Mouse (Mus musculus): Measurements from ENCODE around the gene Hic1.

Hic1 gene

GRCm38 (mm10) chr11:75166861-75167642, 2.3 kb downstream of the Hic1 start:
- peak; percentile 27 for DNase-seq

DNA sequence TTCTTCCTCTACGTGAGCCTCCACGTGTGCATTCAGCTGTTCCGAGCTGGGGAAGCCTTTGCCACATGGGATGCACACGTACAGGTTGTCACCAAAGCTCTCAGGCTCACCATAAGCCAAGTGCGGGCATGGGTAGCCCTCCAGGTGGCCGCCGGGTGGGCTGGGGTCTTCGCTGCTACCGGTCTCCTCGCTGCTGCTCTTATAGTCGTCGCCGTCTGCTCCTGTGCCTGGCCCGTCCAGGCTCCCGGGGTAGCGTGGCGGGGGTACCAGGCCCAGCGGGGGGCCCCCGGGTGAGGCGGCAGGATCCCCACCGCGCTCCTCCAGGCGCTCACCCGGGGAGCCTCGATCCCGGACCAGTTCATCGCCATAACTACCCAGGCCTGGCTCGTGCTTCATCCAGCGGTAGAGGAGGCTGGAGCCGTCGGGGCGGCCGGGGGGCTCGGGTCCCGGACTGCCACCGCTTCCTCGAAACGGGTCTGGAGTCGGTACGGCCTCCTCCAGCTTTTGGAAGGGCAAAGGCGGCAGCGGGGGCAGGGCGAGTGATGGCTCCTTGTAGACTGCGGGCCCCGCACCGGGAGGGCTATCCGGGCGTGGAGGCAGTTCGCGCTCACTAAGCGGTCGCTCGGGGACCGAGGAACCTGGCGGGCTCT, 3.0 kb downstream of the Hic1 start:
- DNase-seq = peak; percentile 33

DNA sequence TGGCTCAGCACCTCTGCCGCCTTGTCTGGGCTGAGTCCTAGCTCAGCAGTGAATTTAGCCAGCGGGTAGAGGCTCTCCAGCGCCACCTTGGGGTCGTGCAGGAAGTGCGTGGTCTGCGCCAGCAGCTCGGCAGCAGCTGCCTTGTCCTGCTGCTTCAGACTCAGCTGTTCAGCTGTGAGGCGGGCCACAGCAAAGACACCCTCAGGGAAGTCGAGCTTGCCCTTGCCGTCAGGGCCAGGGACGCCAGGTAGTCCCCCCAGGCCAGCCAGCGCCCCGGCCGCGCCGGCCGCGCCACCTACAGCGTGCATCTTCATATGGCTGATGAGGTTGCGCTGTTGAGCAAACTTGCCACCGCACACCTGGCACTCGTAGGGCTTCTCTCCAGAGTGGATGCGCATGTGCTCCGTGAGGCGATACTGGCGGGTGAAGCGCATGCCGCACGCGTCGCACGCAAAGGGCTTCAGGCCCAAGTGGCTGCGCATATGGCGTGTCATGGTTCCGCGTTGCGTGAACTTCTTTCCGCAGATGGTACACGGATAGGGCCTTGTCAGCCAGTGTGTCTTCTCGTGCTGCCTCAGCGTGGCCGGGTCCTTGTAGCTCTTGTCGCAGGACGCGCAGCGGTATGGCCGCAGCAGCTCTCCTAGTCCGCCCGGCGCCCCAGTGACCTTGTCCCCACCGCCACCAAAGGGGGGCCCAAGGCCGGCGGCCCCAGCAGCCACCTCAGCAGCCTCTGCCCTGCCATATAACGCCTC, 3.7 kb downstream of the Hic1 start:
- DNase-seq = peak; percentile 60

DNA sequence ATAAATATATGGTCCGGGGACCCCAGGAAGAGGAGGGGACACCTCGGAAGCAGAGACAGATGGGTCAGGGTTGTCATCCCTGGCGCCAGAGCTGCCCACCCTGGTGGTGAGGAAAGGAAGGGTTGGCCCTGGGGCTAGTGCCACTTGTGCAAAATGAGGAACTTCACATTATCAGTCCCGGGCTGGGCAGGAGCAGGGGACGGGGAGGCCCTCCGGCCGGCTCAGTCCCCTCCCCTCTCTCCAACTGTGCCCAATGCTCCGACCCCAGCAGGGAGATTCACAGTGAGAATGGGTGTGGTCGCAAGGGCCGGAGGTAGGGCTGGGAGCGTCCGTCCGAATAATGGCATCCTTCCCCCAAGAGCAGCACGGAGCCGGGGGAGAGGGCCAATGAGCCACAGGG, 4.6 kb downstream of the Hic1 start:
- DNase-seq = no peak

- DNase-seq = no peak
Observed at GRCm38 (mm10) chr11:75164051-75164450, 5.3 kb downstream of the Hic1 start.

DNA sequence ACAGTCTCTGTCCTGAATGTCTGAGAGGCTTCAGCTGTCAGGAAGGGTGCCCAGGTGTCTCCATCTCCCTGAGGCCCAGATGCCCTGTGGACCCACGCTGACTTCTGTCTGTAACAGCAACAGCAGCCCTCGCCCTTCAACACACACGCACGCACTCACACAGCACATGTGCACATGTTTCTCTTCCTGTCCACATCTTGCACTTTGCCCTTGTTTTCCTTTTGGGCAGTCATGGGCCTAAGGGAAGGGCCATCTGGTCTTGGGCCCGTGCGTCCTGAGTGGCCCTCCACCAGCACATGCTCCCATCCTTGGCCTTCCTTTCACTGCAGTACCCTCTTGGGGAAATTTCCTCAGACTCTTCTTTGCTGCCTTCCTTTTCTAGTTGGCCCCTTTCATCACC, 5.9 kb downstream of the Hic1 start:
- DNase-seq = no peak

GRCm38 (mm10) chr11:75162591-75163080, 6.7 kb downstream of the Hic1 start:
- no peak for DNase-seq

GRCm38 (mm10) chr11:75161417-75162008, 7.8 kb downstream of the Hic1 start:
- DNase-seq = no peak

- DNase-seq = no peak
Observed at GRCm38 (mm10) chr11:75160954-75161353, 8.4 kb downstream of the Hic1 start.

DNA sequence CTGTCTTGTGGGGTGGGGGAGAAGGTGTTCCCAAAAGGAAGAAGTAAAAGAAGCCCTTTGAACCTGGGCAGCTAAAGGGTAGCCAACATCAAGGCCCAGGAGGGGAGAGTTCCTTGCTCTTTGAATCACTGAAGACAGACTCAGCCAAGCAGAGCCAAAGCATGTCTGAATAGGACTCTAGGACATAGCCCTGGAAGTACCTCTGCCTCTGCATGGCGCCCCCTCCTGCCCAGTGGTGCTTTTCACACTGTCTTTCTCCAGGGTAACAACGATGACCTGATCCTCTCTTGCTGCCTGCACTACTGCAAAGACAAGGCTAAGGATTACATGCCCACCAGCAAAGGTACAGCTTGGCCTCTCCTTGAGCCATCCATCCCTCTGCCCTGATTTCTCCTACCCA, 9.8 kb downstream of the Hic1 start:
- DNase-seq = no peak

DNA sequence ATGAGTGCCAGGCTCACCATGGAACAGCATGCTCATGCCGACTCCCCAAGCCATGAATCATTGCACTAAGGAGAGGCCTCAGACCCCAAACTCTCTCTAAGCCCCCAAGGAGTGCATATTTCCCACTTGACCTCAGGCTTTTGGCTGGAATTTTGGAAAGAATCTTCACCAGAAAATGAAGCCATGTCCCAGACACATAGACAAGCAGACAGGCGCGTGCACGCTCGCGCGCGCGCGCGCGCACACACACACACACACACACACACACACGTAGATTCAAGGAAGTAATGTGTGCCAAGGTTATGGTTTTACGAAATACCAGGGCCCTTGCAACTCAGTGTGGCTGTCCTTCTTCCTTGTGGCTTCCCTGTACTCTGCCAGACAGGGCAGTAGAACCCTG, 10.9 kb downstream of the Hic1 start:
- DNase-seq = no peak

DNA sequence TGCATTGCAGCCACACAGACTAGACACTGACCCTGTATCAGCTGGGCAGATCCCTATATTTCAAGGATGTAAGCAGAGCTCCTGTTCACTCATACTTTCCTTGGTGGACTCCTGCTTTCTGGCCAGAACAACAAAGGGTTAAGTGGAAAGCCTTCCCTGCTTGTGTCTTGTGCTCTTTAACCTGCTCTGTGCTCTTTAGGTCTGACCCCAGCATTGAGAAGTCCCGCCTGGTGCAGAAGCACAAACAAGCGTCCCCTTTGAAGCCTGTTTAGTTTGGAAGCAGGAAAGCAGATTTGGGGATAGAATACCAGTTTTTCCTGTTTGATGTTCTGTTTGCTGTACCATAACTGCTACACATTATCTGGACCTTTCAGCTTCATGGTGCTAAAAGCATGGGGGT, 11.4 kb downstream of the Hic1 start:
- DNase-seq = no peak

DNA sequence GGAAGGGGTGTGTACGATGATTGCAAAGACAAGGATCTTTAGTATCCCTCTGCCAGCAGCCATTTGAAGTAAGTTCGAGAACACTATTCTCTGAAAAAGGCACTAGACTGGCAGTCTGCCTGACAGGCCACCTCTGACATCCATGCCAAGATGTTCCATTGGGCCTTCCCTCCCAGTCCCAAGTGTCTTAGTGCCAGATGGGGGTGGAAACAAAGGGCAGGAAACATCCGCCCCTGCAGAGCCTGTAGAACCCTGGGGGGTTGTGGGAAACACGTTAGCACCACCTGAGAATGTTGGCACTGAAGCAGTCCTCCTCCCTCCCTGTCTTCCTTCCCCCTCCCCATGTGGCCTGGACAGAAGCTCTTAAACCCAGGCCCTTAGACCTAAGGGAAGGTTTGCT, 12.3 kb downstream of the Hic1 start:
- DNase-seq = no peak

- DNase-seq = no peak
Observed at GRCm38 (mm10) chr11:75156416-75156815, 12.9 kb downstream of the Hic1 start.

- DNase-seq = no peak
Observed at GRCm38 (mm10) chr11:75155985-75156384, 13.3 kb downstream of the Hic1 start.

DNA sequence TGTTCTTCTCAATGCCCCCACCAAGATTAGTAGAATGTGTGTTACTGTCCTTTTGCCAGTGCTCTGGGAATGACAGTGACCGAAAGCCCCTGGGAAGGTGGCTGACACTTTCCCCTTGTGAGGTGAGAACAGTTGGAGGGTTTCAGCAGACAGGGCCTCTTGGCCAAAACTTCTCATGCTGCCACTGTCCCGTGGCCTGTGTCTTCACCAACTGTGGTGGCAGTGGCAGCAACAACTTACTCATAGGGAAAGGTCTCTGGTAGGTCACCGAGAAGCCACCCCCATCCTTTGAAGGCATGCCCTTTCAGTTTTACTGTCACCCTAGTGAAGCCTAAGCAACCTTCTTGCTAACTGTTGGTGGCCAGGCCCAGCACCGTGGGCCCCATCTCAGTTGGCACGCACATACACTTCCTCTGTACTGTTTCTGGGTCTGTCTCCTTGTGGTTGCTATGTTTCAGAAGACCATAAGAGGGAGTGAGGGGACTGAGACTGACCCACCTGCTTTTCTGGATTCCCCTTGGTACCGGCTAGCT, 15.2 kb downstream of the Hic1 start:
- DNase-seq = no peak

GRCm38 (mm10) chr11:75152603-75153557, 16.4 kb downstream of the Hic1 start:
- no peak for DNase-seq

- no peak for DNase-seq
Observed at GRCm38 (mm10) chr11:75150346-75150745, 19.0 kb downstream of the Hic1 start.

DNA sequence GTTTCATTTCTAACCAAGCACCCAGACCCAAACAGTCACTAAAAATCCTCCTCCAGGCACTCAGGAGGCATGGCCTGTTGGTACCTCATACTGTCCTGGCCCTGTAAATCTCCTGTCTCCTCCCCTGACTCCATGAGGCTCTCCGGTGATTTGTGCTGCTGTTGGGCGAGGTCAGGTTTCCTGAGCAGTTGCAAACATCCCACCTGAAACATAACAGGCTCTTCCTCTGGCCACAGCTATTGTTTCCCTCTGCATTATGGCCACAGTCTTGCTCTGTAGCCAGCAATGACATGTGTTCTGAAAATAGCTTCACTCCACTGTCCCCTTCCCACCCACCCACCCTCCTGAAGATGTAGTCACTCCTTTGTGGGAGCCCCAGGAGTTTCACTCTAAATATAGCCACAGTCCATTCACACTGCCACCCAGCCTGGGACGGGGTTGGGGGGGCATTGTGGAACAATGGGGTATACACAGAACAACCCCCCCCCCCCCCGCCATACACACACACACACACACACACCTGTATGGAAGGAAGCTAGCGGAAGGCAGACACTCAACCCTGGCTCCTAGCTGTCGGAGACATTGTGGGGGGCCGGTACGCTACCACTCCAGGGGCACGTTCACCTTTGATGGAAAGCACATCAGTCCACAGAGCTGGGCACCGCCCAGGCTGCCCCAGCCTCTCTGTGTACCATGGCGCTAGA, 20.8 kb downstream of the Hic1 start:
- no peak for DNase-seq

- DNase-seq = no peak
Observed at GRCm38 (mm10) chr11:75147846-75148168, 21.5 kb downstream of the Hic1 start.

DNA sequence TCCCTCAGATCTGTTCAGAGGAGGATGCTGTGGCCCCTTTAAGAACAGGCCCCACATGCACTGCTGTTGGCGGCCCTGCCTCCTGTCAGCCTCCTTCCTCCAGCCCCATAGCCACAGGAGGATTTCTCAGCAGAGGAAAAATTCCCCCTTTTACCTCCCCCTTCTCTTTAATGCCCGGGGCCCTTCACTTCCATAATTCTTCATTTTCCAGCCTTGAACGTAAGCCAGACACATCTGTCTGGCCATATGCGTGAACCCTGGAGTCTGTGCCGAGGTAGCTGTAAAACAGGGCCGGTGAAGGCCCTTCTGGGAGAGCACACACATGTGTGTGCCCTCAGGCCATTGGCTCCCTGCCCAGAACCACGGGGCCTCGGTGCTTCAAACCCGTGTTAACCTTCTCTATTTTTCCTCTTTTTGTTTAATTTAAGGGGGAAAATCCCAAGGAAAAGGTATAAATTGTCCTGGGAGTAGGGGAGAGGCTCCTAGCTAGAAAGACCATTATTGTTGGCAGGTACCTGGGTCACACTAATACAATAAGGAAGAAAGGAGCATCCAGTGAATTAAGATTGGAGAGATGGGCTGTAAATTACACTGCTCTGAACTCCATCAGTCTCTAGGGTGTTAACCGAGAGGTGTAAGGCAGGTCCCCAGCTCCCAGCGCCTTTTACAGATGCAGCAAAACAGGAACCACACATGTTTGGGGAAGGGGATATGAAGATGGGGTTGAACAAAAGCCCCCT, 22.0 kb downstream of the Hic1 start:
- DNase-seq = no peak

Measured in right cerebral cortex, postnatal 4 days (tissue).